Mouse (Mus musculus): ENCODE measurements around the gene BC034090.
"Not testable (repeated sequence)": the region's sequence is repeated elsewhere in the genome, so short reads cannot be mapped to it uniquely, and the experiment has no call there.

The BC034090 gene

DNA sequence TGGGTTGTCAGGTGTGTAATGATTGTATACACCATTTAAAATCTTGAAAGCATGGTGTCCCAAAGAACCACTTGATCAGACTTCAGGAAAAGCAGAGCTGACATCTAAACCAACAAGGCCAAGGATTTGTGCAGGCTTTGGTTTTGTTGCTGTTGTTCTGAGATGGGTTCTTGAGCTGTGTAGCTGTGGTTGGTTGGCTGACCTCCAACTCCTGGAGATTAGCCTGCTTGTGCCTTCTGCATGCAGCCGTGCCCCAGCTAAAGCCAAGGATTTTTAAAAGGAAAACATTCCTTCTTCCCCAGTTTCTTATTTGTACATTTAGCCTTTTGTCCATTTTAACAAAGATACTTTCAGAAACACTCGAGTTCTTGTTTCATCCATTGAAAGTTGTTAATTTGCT lies 52.6 kb downstream of the BC034090 start:
- DNase-seq (ENCODE audit: low read depth, low spot score) = no peak

DNA sequence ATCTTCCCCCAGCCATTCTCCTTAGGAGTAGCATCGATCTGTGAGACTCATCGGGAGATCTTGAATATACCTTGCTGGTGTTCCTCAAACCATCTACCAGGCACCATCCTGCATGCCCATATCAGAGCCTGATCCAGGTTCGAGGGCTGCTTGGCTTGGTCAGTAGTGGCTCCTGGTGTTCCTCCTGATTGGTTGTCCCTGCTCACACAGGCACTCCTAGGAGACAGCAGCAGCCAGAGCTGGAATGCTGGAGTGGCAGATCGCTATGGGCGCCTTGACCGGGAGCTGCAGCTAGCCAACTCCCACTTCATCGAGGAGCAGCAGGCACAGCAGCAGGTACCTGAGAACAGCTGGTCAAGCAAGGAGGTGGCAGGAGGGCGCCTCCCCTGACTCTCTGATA lies 53.0 kb downstream of the BC034090 start:
- DNase-seq (ENCODE audit: low read depth, low spot score) = no peak

DNA sequence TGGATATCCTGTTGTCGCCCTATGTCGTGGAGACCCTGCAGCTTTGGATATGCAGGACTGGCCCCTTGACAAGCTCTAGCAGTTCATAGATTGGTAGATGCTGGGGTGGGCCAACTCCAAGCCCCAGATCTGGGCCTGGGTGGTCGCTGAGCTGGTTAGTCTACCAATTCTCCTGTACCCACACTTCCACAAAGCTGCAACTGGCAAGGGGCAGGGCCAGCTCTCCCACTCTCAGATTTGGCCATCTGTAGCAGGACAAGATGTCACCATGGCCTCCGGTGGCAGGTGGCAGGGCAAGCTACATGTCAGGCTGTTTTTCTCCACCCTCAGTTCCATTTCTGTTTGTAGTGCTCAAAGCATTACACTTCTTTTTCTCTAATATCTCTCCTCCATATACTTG lies 55.6 kb downstream of the BC034090 start:
- DNase-seq (ENCODE audit: low read depth, low spot score) = no peak

DNA sequence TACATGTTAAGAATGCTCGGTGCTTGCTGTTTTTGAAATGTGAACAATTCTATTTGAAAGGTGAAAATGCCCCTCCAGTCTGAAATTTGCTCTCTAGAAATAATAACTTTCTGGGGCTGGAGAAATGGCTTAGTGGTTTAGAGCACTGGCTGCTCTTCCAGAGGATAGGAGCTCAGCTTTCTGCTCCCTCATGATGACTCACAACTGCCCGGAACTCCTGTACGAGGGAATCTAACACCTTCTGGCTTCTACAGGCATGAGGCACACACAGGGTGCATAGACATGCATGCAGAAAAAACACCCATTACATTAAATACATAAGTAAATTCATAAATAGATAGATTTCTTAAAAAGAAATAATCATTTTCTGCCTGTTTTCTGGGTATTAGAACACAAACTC lies 60.1 kb downstream of the BC034090 start:
- DNase-seq (ENCODE audit: low read depth, low spot score) = no peak

DNA sequence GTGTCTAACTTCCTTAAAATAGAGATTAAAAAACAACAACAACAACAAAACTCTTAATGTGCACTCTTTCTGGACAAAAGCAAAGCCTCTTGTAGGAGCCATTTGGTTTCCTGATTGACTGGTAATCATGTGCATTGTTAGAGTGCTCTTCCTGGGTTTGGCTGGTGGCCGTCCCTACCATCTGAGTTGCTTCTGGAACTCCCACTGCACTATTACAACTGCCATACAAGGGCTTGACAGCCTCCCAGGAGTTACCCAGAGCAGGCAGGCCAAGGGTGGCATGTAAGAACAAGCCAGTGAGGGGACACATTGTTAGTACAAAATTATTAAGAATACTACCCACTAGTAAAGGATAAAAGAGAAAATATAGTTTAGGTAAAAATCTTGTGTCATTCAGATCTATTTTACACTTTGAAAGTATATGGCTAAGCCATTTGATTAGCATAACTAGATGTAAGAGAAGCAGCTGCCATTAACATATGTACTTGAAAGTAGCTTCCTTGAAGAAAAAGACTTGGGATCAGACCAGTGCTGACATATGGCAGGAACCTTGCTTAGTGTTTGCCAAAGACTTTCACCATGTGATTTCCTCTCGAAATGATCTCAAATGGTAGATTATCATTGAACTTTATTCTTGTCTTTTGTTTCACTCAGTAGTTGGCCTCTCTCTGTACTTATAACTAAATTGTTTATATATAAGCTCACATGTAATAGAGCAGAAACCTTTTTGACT lies 65.9 kb downstream of the BC034090 start:
- no peak for DNase-seq (ENCODE audit: low read depth, low spot score)

DNA sequence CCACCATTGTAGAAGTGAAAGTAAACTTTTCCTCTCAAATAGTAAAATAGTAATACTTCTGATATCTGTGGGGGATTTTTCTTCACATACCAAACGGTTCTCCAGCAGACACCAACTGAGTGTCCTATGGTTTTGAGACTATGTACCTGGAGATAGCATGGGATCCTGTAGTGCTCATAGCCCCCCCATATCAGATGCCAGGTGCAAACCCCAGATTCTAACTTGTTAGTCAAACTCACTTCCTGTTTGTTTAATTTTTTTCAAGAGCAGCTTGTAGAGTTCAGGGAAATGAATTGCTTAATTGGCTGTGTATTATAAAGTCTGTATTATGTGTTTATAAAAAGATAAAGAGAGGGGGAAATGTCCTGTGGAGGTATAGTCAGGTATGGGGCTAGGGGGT lies 69.8 kb downstream of the BC034090 start:
- no peak for DNase-seq (ENCODE audit: low read depth, low spot score)

DNA sequence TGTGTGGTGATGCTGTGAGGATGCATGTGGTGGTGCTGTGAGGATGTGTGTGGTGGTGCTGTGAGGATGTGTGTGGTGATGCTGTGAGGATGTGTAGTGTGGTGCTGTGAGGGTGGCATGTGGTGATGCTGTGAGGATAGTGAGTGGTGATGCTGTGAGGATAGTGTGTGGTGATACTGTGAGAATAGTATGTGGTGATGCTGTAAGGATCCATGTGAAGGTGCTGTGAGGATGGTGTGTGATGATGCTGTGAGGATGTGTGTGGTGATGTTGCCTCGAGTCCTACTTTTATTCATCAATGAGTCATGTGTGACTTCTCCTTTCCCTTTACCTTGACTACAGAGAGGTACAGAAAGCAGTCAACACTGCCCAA lies 70.6 kb downstream of the BC034090 start:
- DNase-seq (ENCODE audit: low read depth, low spot score) = not testable (repeated sequence)

DNA sequence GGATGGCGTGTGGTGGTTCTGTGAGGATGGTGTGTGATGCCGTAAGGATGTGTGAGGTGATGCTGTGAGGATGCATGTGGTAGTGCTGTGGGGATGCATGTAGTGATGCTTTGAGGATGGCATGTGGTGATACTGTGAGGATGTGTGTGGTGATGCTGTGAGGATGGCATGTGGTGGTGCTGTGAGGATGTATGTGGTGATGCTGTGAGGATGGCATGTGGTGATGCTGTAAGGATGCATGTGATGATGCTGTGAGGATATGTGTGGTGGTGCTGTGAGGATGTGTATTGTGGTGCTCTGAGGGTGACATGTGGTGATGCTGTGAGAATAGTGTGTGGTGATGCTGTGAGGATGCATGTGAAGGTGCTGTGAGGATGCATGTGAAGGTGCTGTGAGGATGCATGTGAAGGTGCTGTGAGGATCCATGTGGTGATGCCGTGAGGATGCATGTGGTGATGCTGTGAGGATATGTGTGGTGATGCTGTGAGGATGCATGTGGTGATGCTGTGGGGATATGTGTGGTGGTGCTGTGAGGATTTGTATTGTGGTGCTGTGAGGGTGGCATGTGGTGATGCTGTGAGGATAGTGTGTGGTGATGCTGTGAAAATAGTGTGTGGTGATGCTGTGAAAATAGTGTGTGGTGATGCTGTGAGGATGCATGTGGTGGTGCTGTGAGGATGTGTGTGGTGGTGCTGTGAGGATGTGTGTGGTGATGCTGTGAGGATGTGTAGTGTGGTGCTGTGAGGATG lies 71.2 kb downstream of the BC034090 start:
- no peak for DNase-seq (ENCODE audit: low read depth, low spot score)

DNA sequence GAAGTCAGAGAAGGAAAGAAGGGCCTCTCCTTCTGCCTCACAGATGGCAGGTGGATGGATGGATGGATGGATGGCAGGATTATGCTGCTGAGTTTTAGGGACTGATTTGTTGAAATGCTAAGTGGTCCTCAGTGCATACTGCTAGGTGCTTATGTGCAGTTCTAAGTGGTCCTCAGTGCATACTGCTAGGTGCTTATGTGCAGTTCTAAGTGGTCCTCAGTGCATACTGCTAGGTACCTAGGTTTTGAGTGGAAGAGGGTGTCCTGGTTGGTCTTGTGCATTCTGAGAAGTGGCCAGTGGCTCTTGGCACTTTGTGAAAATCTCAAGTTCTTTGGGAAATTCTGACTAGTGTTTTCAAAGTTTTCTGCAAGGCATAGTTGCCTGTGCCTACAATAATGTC lies 74.3 kb downstream of the BC034090 start:
- no peak for DNase-seq (ENCODE audit: low read depth, low spot score)

DNA sequence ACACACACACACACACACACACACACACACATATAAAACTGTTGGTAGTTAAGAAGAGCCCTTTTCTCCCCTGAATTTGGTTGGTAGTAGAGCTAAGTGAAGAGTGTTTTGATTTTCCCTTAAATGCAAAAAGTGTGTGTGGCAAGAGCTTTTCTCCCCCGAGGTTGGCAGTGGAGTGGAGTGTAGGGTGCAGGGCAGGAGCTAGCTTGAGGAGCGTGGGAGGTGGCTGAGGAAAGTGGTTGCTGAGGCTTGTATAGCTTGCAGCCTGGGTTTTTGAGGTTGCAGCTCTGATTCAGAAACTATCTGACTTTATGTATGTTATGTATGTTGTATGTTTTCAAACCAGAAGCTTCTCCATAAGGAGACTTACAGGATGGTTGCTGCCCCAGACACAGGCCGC lies 76.8 kb downstream of the BC034090 start:
- no peak for DNase-seq (ENCODE audit: low read depth, low spot score)

All from mesoderm, embryonic 11.5 days (tissue).